Mouse (Mus musculus) kidney, adult 2 months (tissue): Measurements from ENCODE around the gene Flad1.

Source experiments
- CTCF ChIP-seq: fragments of 200-500 bp; conservative IDR thresholded peaks from 2 replicates; pipeline ENCODE4 v1.5.1; 2011; ENCODE audit warnings: low read depth, mild to moderate bottlenecking, control low read depth, low read length, moderate library complexity, mixed read lengths; ENCODE audit not compliant: insufficient read depth, insufficient read length
- POLR2A ChIP-seq: fragments of 200-500 bp; IDR thresholded peaks from one replicate; pipeline ENCODE4 v1.6.1; 2011; ENCODE audit warnings: low read depth, low read length, control low read depth

DNA sequence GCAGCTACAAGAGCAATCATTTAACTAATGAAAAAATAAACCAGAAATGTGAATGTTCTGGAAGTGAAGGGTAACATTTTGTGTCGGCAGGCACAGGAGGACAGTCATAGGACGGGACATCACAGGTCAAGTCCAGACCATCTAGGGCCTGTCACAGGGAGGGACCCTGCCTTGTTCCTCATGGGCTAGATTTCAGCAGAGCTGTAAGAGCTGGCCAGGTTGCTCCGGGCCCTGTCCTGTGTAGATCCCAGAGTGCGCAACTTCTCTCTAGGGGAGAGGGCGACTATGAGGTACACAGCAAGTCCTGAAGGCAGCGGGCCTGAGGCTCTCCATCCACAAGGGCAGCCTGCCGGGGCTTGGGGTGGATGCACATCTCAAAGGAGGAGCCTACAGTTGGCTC, 50.0 kb downstream of the Flad1 start, which contains the start of gene Dcst2:
- TF ChIP-seq POLR2A, result no peak
- TF ChIP-seq CTCF, result no peak
